Mouse (Mus musculus) CH12.LX (cell line): ENCODE measurements around the gene Zic1. TPM values are rescaled to one million over a fixed set of nuclear protein-coding genes. Genes with fewer than 3 reads are reported as not detected.

ENCODE experiments used
- DNase-seq: peaks from one replicate; pipeline ENCODE4 v3.0.0-alpha.2; 2013; ENCODE audit errors: extremely low read depth
- H3K27ac ChIP-seq: 2 replicates; pipeline ENCODE4 v1.5.1; 2012; ENCODE audit warnings: low read depth, mild to moderate bottlenecking, control low read depth, moderate library complexity; ENCODE audit not compliant: insufficient read depth
- H3K27me3 ChIP-seq: replicated peaks from 2 replicates; pipeline ENCODE3; 2012; ENCODE audit warnings: inconsistent platforms
- H3K36me3 ChIP-seq, 2 experiments: replicated peaks in 1 of 2; 2 replicates each; pipeline versions ENCODE3 to v1.6.1; 2012; ENCODE audit warnings: inconsistent platforms in 1 of 2, low read length in 1 of 2, mild to moderate bottlenecking in 1 of 2, mixed read lengths in 1 of 2, moderate library complexity in 1 of 2; ENCODE audit not compliant: control insufficient read depth in 1 of 2, insufficient read depth in 1 of 2
- H3K4me1 ChIP-seq, 2 experiments: 2 replicates each; pipeline ENCODE4 v1.6.1; 2012; ENCODE audit warnings: inconsistent platforms in 1 of 2, moderate library complexity in 1 of 2; ENCODE audit not compliant: insufficient read depth in 2 of 2, control insufficient read depth in 1 of 2
- H3K4me2 ChIP-seq: 2 replicates; pipeline ENCODE4 v1.6.1; 2012; ENCODE audit warnings: low read depth, mild to moderate bottlenecking, control low read depth; ENCODE audit not compliant: poor library complexity, insufficient read depth, severe bottlenecking
- H3K4me3 ChIP-seq, 3 experiments: fragments of 150-350 bp in 1 of 3; sonication (generic) in 1 of 3; replicated peaks in 1 of 3; 2 replicates each; pipeline versions ENCODE3 to v1.5.1; 2011 to 2012; ENCODE audit warnings: low read depth in 2 of 3, low read length in 2 of 3, mild to moderate bottlenecking in 2 of 3, moderate library complexity in 2 of 3, control low read depth in 1 of 3, improper control_type of control experiment in 1 of 3, inconsistent platforms in 1 of 3, mixed read lengths in 1 of 3; ENCODE audit not compliant: poor library complexity in 1 of 3
- H3K79me2 ChIP-seq: replicated peaks from 2 replicates; pipeline ENCODE4 v1.6.1; 2012; ENCODE audit warnings: mild to moderate bottlenecking, moderate library complexity; ENCODE audit not compliant: control insufficient read depth, poor library complexity, insufficient read depth, severe bottlenecking; ENCODE audit errors: extremely low read depth
- H3K9ac ChIP-seq: 2 replicates; pipeline ENCODE4 v1.6.1; 2012; ENCODE audit warnings: low read depth, mild to moderate bottlenecking, control low read depth, moderate library complexity; ENCODE audit not compliant: insufficient read depth
- H3K9me3 ChIP-seq: replicated peaks from 2 replicates; pipeline ENCODE3; 2012; ENCODE audit warnings: low read length, inconsistent platforms, mixed read lengths
- BHLHE40 ChIP-seq: IDR thresholded peaks from 2 replicates; pipeline ENCODE4 v1.6.1; 2011; ENCODE audit warnings: mild to moderate bottlenecking, low read depth, low read length, improper control_type of control experiment
- CHD1 ChIP-seq: IDR thresholded peaks from 2 replicates; pipeline ENCODE4 v1.6.1; 2012; ENCODE audit warnings: low read depth, low read length, improper control_type of control experiment, inconsistent platforms
- CHD2 ChIP-seq: IDR thresholded peaks from 2 replicates; pipeline ENCODE4 v1.6.1; 2011; ENCODE audit warnings: low read length, improper control_type of control experiment
- CTCF ChIP-seq, 2 experiments: IDR thresholded peaks in 1 of 2; conservative IDR thresholded peaks in 1 of 2; 2 replicates each; pipeline ENCODE4 v1.5.1; 2011 to 2012; ENCODE audit warnings: low read depth in 2 of 2, low read length in 2 of 2, improper control_type of control experiment in 1 of 2, inconsistent platforms in 1 of 2, mild to moderate bottlenecking in 1 of 2, moderate library complexity in 1 of 2
- E2F4 ChIP-seq: IDR thresholded peaks from 2 replicates; pipeline ENCODE4 v1.6.1; 2011; ENCODE audit warnings: low read depth, low read length, improper control_type of control experiment; ENCODE audit not compliant: insufficient replicate concordance
- ELF1 ChIP-seq: IDR thresholded peaks from 2 replicates; pipeline ENCODE4 v1.6.1; 2014; ENCODE audit warnings: low read depth, mild to moderate bottlenecking, inconsistent platforms, low read length, improper control_type of control experiment
- EP300 ChIP-seq: IDR thresholded peaks from 2 replicates; pipeline ENCODE4 v1.6.1; 2011; ENCODE audit warnings: low read length, improper control_type of control experiment
- ETS1 ChIP-seq: conservative IDR thresholded peaks from 2 replicates; pipeline ENCODE4 v1.6.1; 2012; ENCODE audit warnings: low read depth, mild to moderate bottlenecking, inconsistent platforms, low read length, improper control_type of control experiment, moderate library complexity
- GABPA ChIP-seq: IDR thresholded peaks from 2 replicates; pipeline ENCODE4 v1.6.1; 2012; ENCODE audit warnings: low read depth, low read length, improper control_type of control experiment, inconsistent platforms; ENCODE audit not compliant: insufficient replicate concordance
- HCFC1 ChIP-seq: IDR thresholded peaks from 2 replicates; pipeline ENCODE4 v1.6.1; 2012; ENCODE audit warnings: low read depth, mild to moderate bottlenecking, inconsistent platforms, low read length, improper control_type of control experiment
- IRF4 ChIP-seq: IDR thresholded peaks from 2 replicates; pipeline ENCODE4 v1.6.1; 2014; ENCODE audit warnings: low read depth, mild to moderate bottlenecking, inconsistent platforms, low read length, improper control_type of control experiment
- JUN ChIP-seq: IDR thresholded peaks from 2 replicates; pipeline ENCODE4 v1.6.1; 2011; ENCODE audit warnings: low read depth, mild to moderate bottlenecking, low read length, improper control_type of control experiment, moderate library complexity; ENCODE audit not compliant: insufficient read depth
- KAT2A ChIP-seq: IDR thresholded peaks from 2 replicates; pipeline ENCODE4 v1.6.1; 2012; ENCODE audit warnings: low read length, improper control_type of control experiment, inconsistent platforms; ENCODE audit not compliant: insufficient replicate concordance
- MAX ChIP-seq: IDR thresholded peaks from 2 replicates; pipeline ENCODE4 v1.6.1; 2011; ENCODE audit warnings: low read length, improper control_type of control experiment
- MAZ ChIP-seq: IDR thresholded peaks from 2 replicates; pipeline ENCODE4 v1.6.1; 2012; ENCODE audit warnings: low read depth, mild to moderate bottlenecking, inconsistent platforms, low read length, improper control_type of control experiment, moderate library complexity
- MEF2A ChIP-seq: IDR thresholded peaks from 2 replicates; pipeline ENCODE4 v1.6.1; 2014; ENCODE audit warnings: low read depth, mild to moderate bottlenecking, inconsistent platforms, low read length, improper control_type of control experiment, borderline replicate concordance
- MXI1 ChIP-seq: IDR thresholded peaks from 2 replicates; pipeline ENCODE4 v1.6.1; 2011; ENCODE audit warnings: mild to moderate bottlenecking, low read depth, low read length, improper control_type of control experiment
- NELFE ChIP-seq: IDR thresholded peaks from 2 replicates; pipeline ENCODE4 v1.6.1; 2011; ENCODE audit warnings: low read depth, low read length, improper control_type of control experiment
- NRF1 ChIP-seq: IDR thresholded peaks from 2 replicates; pipeline ENCODE4 v1.6.1; 2014; ENCODE audit warnings: low read depth, mild to moderate bottlenecking, inconsistent platforms, low read length, improper control_type of control experiment, moderate library complexity
- POLR2A ChIP-seq: IDR thresholded peaks from 2 replicates; pipeline ENCODE4 v1.6.1; 2011; ENCODE audit warnings: low read depth, mild to moderate bottlenecking, improper control_type of control experiment, low read length
- RAD21 ChIP-seq: IDR thresholded peaks from 2 replicates; pipeline ENCODE4 v1.6.1; 2011; ENCODE audit warnings: low read depth, mild to moderate bottlenecking, low read length, improper control_type of control experiment, moderate library complexity
- RCOR1 ChIP-seq: conservative IDR thresholded peaks from 2 replicates; pipeline ENCODE4 v1.6.1; 2012; ENCODE audit warnings: low read depth, mild to moderate bottlenecking, inconsistent platforms, low read length, improper control_type of control experiment
- TCF12 ChIP-seq: IDR thresholded peaks from 2 replicates; pipeline ENCODE4 v1.6.1; 2014; ENCODE audit warnings: low read depth, mild to moderate bottlenecking, inconsistent platforms, low read length, improper control_type of control experiment
- USF1 ChIP-seq: IDR thresholded peaks from 2 replicates; pipeline ENCODE4 v1.6.1; 2014; ENCODE audit warnings: low read depth, mild to moderate bottlenecking, inconsistent platforms, low read length, improper control_type of control experiment
- ZKSCAN1 ChIP-seq: IDR thresholded peaks from 2 replicates; pipeline ENCODE4 v1.6.1; 2012; ENCODE audit warnings: low read depth, inconsistent platforms, low read length, improper control_type of control experiment, borderline replicate concordance
- ZNF384 ChIP-seq: IDR thresholded peaks from 2 replicates; pipeline ENCODE4 v1.6.1; 2012; ENCODE audit warnings: low read depth, low read length, improper control_type of control experiment, inconsistent platforms
- dilution Hi-C: fragments of 300-500 bp; cut with MboI; formaldehyde crosslinking; loops from 2 replicates; pipeline ENCODE4 v1.14.3; 2020; ENCODE audit warnings: low sequenced_read_pairs; ENCODE audit not compliant: extremely low pct_unique_long_range_greater_than_20kb, extremely low pct_ligation_motif_present
- in situ Hi-C: fragments of 300-500 bp; cut with MboI; formaldehyde crosslinking; loops from 3 replicates; pipeline ENCODE4 v1.14.3; 2019; ENCODE audit warnings: low sequenced_read_pairs, low pct_ligation_motif_present, low pct_unique_long_range_greater_than_20kb, mixed read lengths
- polyA plus RNA-seq: library from polyadenylated mRNA; unstranded; fragments of >175 nt; gene quantifications from 2 replicates; pipeline ENCODE4 v1.2.1, GENCODE M21; 2012; ENCODE audit warnings: low read depth; ENCODE audit not compliant: insufficient read length
- total RNA-seq, 2 experiments: library from RNA; depleted of rRNA; stranded (reverse); fragments of 300-350 nt in 1 of 2; fragments of >200 nt in 1 of 2; gene quantifications; 2 replicates each; pipeline ENCODE4 v1.2.3; 2012 to 2014

Zic1 gene
- total and polyA plus RNA-seq, 3 experiments = not detected

- no peaks in the 10 kb centered on the region for H3K36me3 ChIP-seq
- in situ Hi-C loops (no loop called here), dilution Hi-C loops (no loop called here)
- no peak overlapping the region for H3K4me3 ChIP-seq
- no peaks in the 10 kb centered on the region for H3K79me2 ChIP-seq
- peaks cover 43% of the 10 kb centered on the region for H3K9me3 ChIP-seq
- H3K4me1 ChIP-seq = no peaks in the 10 kb centered on the region
- no peak overlapping the region for H3K4me2 ChIP-seq
- H3K27ac ChIP-seq = no peak overlapping the region
- H3K27me3 ChIP-seq = no peaks in the 10 kb centered on the region
- H3K9ac ChIP-seq = no peak overlapping the region
- DNase-seq = no peak
- no peak for TF ChIP-seq IRF4
- no peak for TF ChIP-seq MXI1
- no peak for TF ChIP-seq RCOR1
- no peak for TF ChIP-seq KAT2A
- TF ChIP-seq GABPA = no peak
- no peak for TF ChIP-seq ELF1
- TF ChIP-seq ZNF384 = no peak
- TF ChIP-seq HCFC1 = no peak
- no peak for TF ChIP-seq E2F4
- no peak for TF ChIP-seq NELFE
- TF ChIP-seq MAZ = no peak
- TF ChIP-seq TCF12 = no peak
- no peak for TF ChIP-seq BHLHE40
- no peak for TF ChIP-seq CHD1
- TF ChIP-seq RAD21 = no peak
- TF ChIP-seq MAX = no peak
- TF ChIP-seq JUN = no peak
These were observed 6.5 kb downstream of the Zic1 start for GRCm38 (mm10) chr9:91358851-91359687.

DNA sequence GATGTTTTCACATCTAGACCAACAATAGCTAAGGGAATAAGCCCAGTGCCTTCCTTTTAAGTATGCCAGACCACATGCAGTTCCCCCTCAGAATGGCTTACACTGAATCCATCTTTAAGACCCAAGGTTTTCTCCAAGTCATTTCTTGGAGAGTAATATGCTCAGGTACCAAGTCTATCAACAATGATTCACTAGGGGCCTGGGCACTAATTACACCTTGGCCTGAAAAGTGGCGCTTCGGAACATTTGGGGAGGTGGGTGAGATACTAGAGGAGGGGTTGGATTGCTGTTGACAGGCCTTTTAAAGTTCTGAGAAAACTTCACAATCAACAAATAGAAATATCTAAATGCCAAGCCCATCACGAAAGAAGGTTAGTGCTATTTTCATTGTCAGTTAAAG lies 8.3 kb downstream of the Zic1 start:
- Histone ChIP-seq H3K4me2 (no peak overlapping the region), H3K9ac (no peak overlapping the region), H3K9me3 (peaks cover 38% of the 10 kb centered on the region), H3K27me3 (no peaks in the 10 kb centered on the region), H3K4me3 (no peak overlapping the region), H3K27ac (no peak overlapping the region), H3K36me3 (no peaks in the 10 kb centered on the region), H3K4me1 (no peaks in the 10 kb centered on the region), H3K79me2 (no peaks in the 10 kb centered on the region)
- dilution Hi-C loops (no loop called here), in situ Hi-C loops (no loop called here)
- DNase-seq = no peak
- TF ChIP-seq ELF1 (no peak), RCOR1 (no peak), ETS1 (no peak), EP300 (no peak), CHD2 (no peak), ZKSCAN1 (no peak), HCFC1 (no peak), NELFE (no peak), POLR2A (no peak), MXI1 (no peak), MEF2A (no peak), ZNF384 (no peak), NRF1 (no peak), USF1 (no peak), BHLHE40 (no peak), CTCF (conservative IDR thresholded peaks at IDR 0.05 in 1 of 2, IDR thresholded peaks at IDR 0.05 in 1 of 2; ENCODE audit: low read depth in 2 of 2, low read length in 2 of 2) (no peak)
